Mouse (Mus musculus) cortical plate, adult 2 months (tissue): ENCODE measurements at regions not wholly inside any gene's neighbourhood (a gene's known extent, or its start where the extent isn't known, plus 50 kb on each side); places are given as distances from the start of the nearest gene placed in this dataset.

ENCODE experiments used
- CTCF ChIP-seq: fragments of 200-500 bp; IDR thresholded peaks from 2 replicates; pipeline ENCODE4 v1.5.1; 2011; ENCODE audit warnings: mild to moderate bottlenecking, control low read depth, low read length; ENCODE audit not compliant: insufficient read depth; ENCODE audit errors: extremely low read depth
- POLR2A ChIP-seq: fragments of 200-500 bp; IDR thresholded peaks from 2 replicates; pipeline ENCODE4 v1.6.1; 2011; ENCODE audit warnings: mild to moderate bottlenecking, low read length, control low read depth; ENCODE audit not compliant: insufficient read depth; ENCODE audit errors: extremely low read depth

GRCm38 (mm10) chr9:30624481-30624880, 197.6 kb downstream of the Snx19 start:
- TF ChIP-seq CTCF (no peak), POLR2A (no peak)
